Mouse (Mus musculus): ENCODE measurements around the gene Clic3. TPM values are rescaled to one million over a fixed set of nuclear protein-coding genes. Genes with fewer than 3 reads are reported as not detected.

The Clic3 gene
- not detected for polyA plus RNA-seq (2014; fragmentation: Illumina TruSeq; extraction: RNeasy Lipid Tissue Mini Kit (QIAGEN cat#74804); ENCODE audit: low read depth, low replicate concordance)

GRCm38 (mm10) chr2:25456205-25456953 is at the start of gene Clic3:
Gene Clic3 (plus strand): TSS chr2:25456838.

GRCm38 (mm10) chr2:25422587-25423410 is 33.8 kb upstream of the Clic3 start, which contains the start of gene Fut7:
Gene Fut7 (plus strand): TSS chr2:25423267.

GRCm38 (mm10) chr2:25428442-25429236 is 28.0 kb upstream of the Clic3 start, which contains the start of gene Abca2:
Gene Abca2 (plus strand): TSS chr2:25428703.

GRCm38 (mm10) chr2:25460551-25461309 is 4.1 kb downstream of the Clic3 start, which contains the start of gene Paxx:
Gene Paxx (minus strand): TSS chr2:25461094.

GRCm38 (mm10) chr2:25469969-25470368 is 13.3 kb downstream of the Clic3 start, which contains the start of gene Ptgds:
Gene Ptgds (minus strand): TSS chr2:25470046.

GRCm38 (mm10) chr2:25493476-25493961 is 36.9 kb downstream of the Clic3 start, which contains the start of gene Lcn12:
Gene Lcn12 (minus strand): TSS chr2:25493911.

GRCm38 (mm10) chr2:25500576-25501405 is 44.2 kb downstream of the Clic3 start, which contains the start of gene Fbxw5:
Gene Fbxw5 (plus strand): TSS chr2:25500750.

GRCm38 (mm10) chr2:25501593-25502486 is 45.2 kb downstream of the Clic3 start, which contains the start of gene C8g:
Gene C8g (minus strand): TSS chr2:25501719.

Other genes starting within 250 kb of the Clic3 start
- 6.9 TPM for gene Nelfb, start 245.3 kb upstream of the Clic3 start, polyA plus RNA-seq (2014; fragmentation: Illumina TruSeq; extraction: RNeasy Lipid Tissue Mini Kit (QIAGEN cat#74804); ENCODE audit: low read depth, low replicate concordance)
- not detected for gene Stpg3, start 242.2 kb upstream of the Clic3 start, polyA plus RNA-seq (2014; fragmentation: Illumina TruSeq; extraction: RNeasy Lipid Tissue Mini Kit (QIAGEN cat#74804); ENCODE audit: low read depth, low replicate concordance)
- gene Fam166a, start 238.1 kb upstream of the Clic3 start, polyA plus RNA-seq (2014; fragmentation: Illumina TruSeq; extraction: RNeasy Lipid Tissue Mini Kit (QIAGEN cat#74804); ENCODE audit: low read depth, low replicate concordance) = not detected
- 50.4 TPM for gene Tubb4b, start 232.1 kb upstream of the Clic3 start, polyA plus RNA-seq (2014; fragmentation: Illumina TruSeq; extraction: RNeasy Lipid Tissue Mini Kit (QIAGEN cat#74804); ENCODE audit: low read depth, low replicate concordance)
- not detected for gene Slc34a3, start 222.5 kb upstream of the Clic3 start, polyA plus RNA-seq (2014; fragmentation: Illumina TruSeq; extraction: RNeasy Lipid Tissue Mini Kit (QIAGEN cat#74804); ENCODE audit: low read depth, low replicate concordance)
- gene Rnf224, start 220.1 kb upstream of the Clic3 start, polyA plus RNA-seq (2014; fragmentation: Illumina TruSeq; extraction: RNeasy Lipid Tissue Mini Kit (QIAGEN cat#74804); ENCODE audit: low read depth, low replicate concordance) = not detected
- not detected for gene Rnf208, start 214.6 kb upstream of the Clic3 start, polyA plus RNA-seq (2014; fragmentation: Illumina TruSeq; extraction: RNeasy Lipid Tissue Mini Kit (QIAGEN cat#74804); ENCODE audit: low read depth, low replicate concordance)
- gene Cysrt1, start 214.4 kb upstream of the Clic3 start, polyA plus RNA-seq (2014; fragmentation: Illumina TruSeq; extraction: RNeasy Lipid Tissue Mini Kit (QIAGEN cat#74804); ENCODE audit: low read depth, low replicate concordance) = not detected
- gene AL732309.1, start 210.0 kb upstream of the Clic3 start, polyA plus RNA-seq (2014; fragmentation: Illumina TruSeq; extraction: RNeasy Lipid Tissue Mini Kit (QIAGEN cat#74804); ENCODE audit: low read depth, low replicate concordance) = 0.93 TPM
- gene Tmem203, start 201.4 kb upstream of the Clic3 start, polyA plus RNA-seq (2014; fragmentation: Illumina TruSeq; extraction: RNeasy Lipid Tissue Mini Kit (QIAGEN cat#74804); ENCODE audit: low read depth, low replicate concordance) = not detected
- gene Tprn, start 194.2 kb upstream of the Clic3 start, polyA plus RNA-seq (2014; fragmentation: Illumina TruSeq; extraction: RNeasy Lipid Tissue Mini Kit (QIAGEN cat#74804); ENCODE audit: low read depth, low replicate concordance) = 0.52 TPM
- gene Ssna1, start 184.4 kb upstream of the Clic3 start, polyA plus RNA-seq (2014; fragmentation: Illumina TruSeq; extraction: RNeasy Lipid Tissue Mini Kit (QIAGEN cat#74804); ENCODE audit: low read depth, low replicate concordance) = 2.9 TPM
- gene Anapc2, start 184.4 kb upstream of the Clic3 start, polyA plus RNA-seq (2014; fragmentation: Illumina TruSeq; extraction: RNeasy Lipid Tissue Mini Kit (QIAGEN cat#74804); ENCODE audit: low read depth, low replicate concordance) = 6.7 TPM
- gene Tmem210, start 168.7 kb upstream of the Clic3 start, polyA plus RNA-seq (2014; fragmentation: Illumina TruSeq; extraction: RNeasy Lipid Tissue Mini Kit (QIAGEN cat#74804); ENCODE audit: low read depth, low replicate concordance) = not detected
- not detected for gene Lrrc26, start 166.9 kb upstream of the Clic3 start, polyA plus RNA-seq (2014; fragmentation: Illumina TruSeq; extraction: RNeasy Lipid Tissue Mini Kit (QIAGEN cat#74804); ENCODE audit: low read depth, low replicate concordance)
- gene Grin1, start 137.7 kb upstream of the Clic3 start, polyA plus RNA-seq (2014; fragmentation: Illumina TruSeq; extraction: RNeasy Lipid Tissue Mini Kit (QIAGEN cat#74804); ENCODE audit: low read depth, low replicate concordance) = 2.7 TPM
- gene Man1b1, start 124.5 kb upstream of the Clic3 start, polyA plus RNA-seq (2014; fragmentation: Illumina TruSeq; extraction: RNeasy Lipid Tissue Mini Kit (QIAGEN cat#74804); ENCODE audit: low read depth, low replicate concordance) = 23.9 TPM
- gene Dpp7, start 100.5 kb upstream of the Clic3 start, polyA plus RNA-seq (2014; fragmentation: Illumina TruSeq; extraction: RNeasy Lipid Tissue Mini Kit (QIAGEN cat#74804); ENCODE audit: low read depth, low replicate concordance) = 15.1 TPM
- gene Uap1l1, start 91.2 kb upstream of the Clic3 start, polyA plus RNA-seq (2014; fragmentation: Illumina TruSeq; extraction: RNeasy Lipid Tissue Mini Kit (QIAGEN cat#74804); ENCODE audit: low read depth, low replicate concordance) = 0.41 TPM
- gene Sapcd2, start 84.5 kb upstream of the Clic3 start, polyA plus RNA-seq (2014; fragmentation: Illumina TruSeq; extraction: RNeasy Lipid Tissue Mini Kit (QIAGEN cat#74804); ENCODE audit: low read depth, low replicate concordance) = not detected
- 1.6 TPM for gene Entpd2, start 61.0 kb upstream of the Clic3 start, polyA plus RNA-seq (2014; fragmentation: Illumina TruSeq; extraction: RNeasy Lipid Tissue Mini Kit (QIAGEN cat#74804); ENCODE audit: low read depth, low replicate concordance)
- gene Npdc1, start 57.5 kb upstream of the Clic3 start, polyA plus RNA-seq (2014; fragmentation: Illumina TruSeq; extraction: RNeasy Lipid Tissue Mini Kit (QIAGEN cat#74804); ENCODE audit: low read depth, low replicate concordance) = 16.0 TPM
- not detected for gene Fut7, start 33.6 kb upstream of the Clic3 start, polyA plus RNA-seq (2014; fragmentation: Illumina TruSeq; extraction: RNeasy Lipid Tissue Mini Kit (QIAGEN cat#74804); ENCODE audit: low read depth, low replicate concordance)
- gene Abca2, start 28.1 kb upstream of the Clic3 start, polyA plus RNA-seq (2014; fragmentation: Illumina TruSeq; extraction: RNeasy Lipid Tissue Mini Kit (QIAGEN cat#74804); ENCODE audit: low read depth, low replicate concordance) = 1.9 TPM
- gene Paxx, start 4.3 kb downstream of the Clic3 start, polyA plus RNA-seq (2014; fragmentation: Illumina TruSeq; extraction: RNeasy Lipid Tissue Mini Kit (QIAGEN cat#74804); ENCODE audit: low read depth, low replicate concordance) = 1.5 TPM
- gene Ptgds, start 13.2 kb downstream of the Clic3 start, polyA plus RNA-seq (2014; fragmentation: Illumina TruSeq; extraction: RNeasy Lipid Tissue Mini Kit (QIAGEN cat#74804); ENCODE audit: low read depth, low replicate concordance) = not detected
- gene Lcn12, start 37.1 kb downstream of the Clic3 start, polyA plus RNA-seq (2014; fragmentation: Illumina TruSeq; extraction: RNeasy Lipid Tissue Mini Kit (QIAGEN cat#74804); ENCODE audit: low read depth, low replicate concordance) = not detected
- gene Fbxw5, start 43.9 kb downstream of the Clic3 start, polyA plus RNA-seq (2014; fragmentation: Illumina TruSeq; extraction: RNeasy Lipid Tissue Mini Kit (QIAGEN cat#74804); ENCODE audit: low read depth, low replicate concordance) = 1.3 TPM
- not detected for gene C8g, start 44.9 kb downstream of the Clic3 start, polyA plus RNA-seq (2014; fragmentation: Illumina TruSeq; extraction: RNeasy Lipid Tissue Mini Kit (QIAGEN cat#74804); ENCODE audit: low read depth, low replicate concordance)
- 1.6 TPM for gene Traf2, start 90.1 kb downstream of the Clic3 start, polyA plus RNA-seq (2014; fragmentation: Illumina TruSeq; extraction: RNeasy Lipid Tissue Mini Kit (QIAGEN cat#74804); ENCODE audit: low read depth, low replicate concordance)
- gene Edf1, start 101.0 kb downstream of the Clic3 start, polyA plus RNA-seq (2014; fragmentation: Illumina TruSeq; extraction: RNeasy Lipid Tissue Mini Kit (QIAGEN cat#74804); ENCODE audit: low read depth, low replicate concordance) = 3.3 TPM
- gene Mamdc4, start 118.0 kb downstream of the Clic3 start, polyA plus RNA-seq (2014; fragmentation: Illumina TruSeq; extraction: RNeasy Lipid Tissue Mini Kit (QIAGEN cat#74804); ENCODE audit: low read depth, low replicate concordance) = 1.6 TPM
- gene Phpt1, start 118.4 kb downstream of the Clic3 start, polyA plus RNA-seq (2014; fragmentation: Illumina TruSeq; extraction: RNeasy Lipid Tissue Mini Kit (QIAGEN cat#74804); ENCODE audit: low read depth, low replicate concordance) = not detected
- gene Ajm1, start 124.9 kb downstream of the Clic3 start, polyA plus RNA-seq (2014; fragmentation: Illumina TruSeq; extraction: RNeasy Lipid Tissue Mini Kit (QIAGEN cat#74804); ENCODE audit: low read depth, low replicate concordance) = not detected
- gene Rabl6, start 151.7 kb downstream of the Clic3 start, polyA plus RNA-seq (2014; fragmentation: Illumina TruSeq; extraction: RNeasy Lipid Tissue Mini Kit (QIAGEN cat#74804); ENCODE audit: low read depth, low replicate concordance) = 68.8 TPM
- gene Ccdc183, start 160.8 kb downstream of the Clic3 start, polyA plus RNA-seq (2014; fragmentation: Illumina TruSeq; extraction: RNeasy Lipid Tissue Mini Kit (QIAGEN cat#74804); ENCODE audit: low read depth, low replicate concordance) = not detected
- 6.4 TPM for gene Tmem141, start 165.2 kb downstream of the Clic3 start, polyA plus RNA-seq (2014; fragmentation: Illumina TruSeq; extraction: RNeasy Lipid Tissue Mini Kit (QIAGEN cat#74804); ENCODE audit: low read depth, low replicate concordance)
- 1.3 TPM for gene Fcna, start 171.2 kb downstream of the Clic3 start, polyA plus RNA-seq (2014; fragmentation: Illumina TruSeq; extraction: RNeasy Lipid Tissue Mini Kit (QIAGEN cat#74804); ENCODE audit: low read depth, low replicate concordance)
- not detected for gene Lcn8, start 196.3 kb downstream of the Clic3 start, polyA plus RNA-seq (2014; fragmentation: Illumina TruSeq; extraction: RNeasy Lipid Tissue Mini Kit (QIAGEN cat#74804); ENCODE audit: low read depth, low replicate concordance)
- 1.3 TPM for gene Lcn5, start 201.1 kb downstream of the Clic3 start, polyA plus RNA-seq (2014; fragmentation: Illumina TruSeq; extraction: RNeasy Lipid Tissue Mini Kit (QIAGEN cat#74804); ENCODE audit: low read depth, low replicate concordance)
- gene Lcn6, start 219.9 kb downstream of the Clic3 start, polyA plus RNA-seq (2014; fragmentation: Illumina TruSeq; extraction: RNeasy Lipid Tissue Mini Kit (QIAGEN cat#74804); ENCODE audit: low read depth, low replicate concordance) = not detected
- gene Lcn10, start 225.9 kb downstream of the Clic3 start, polyA plus RNA-seq (2014; fragmentation: Illumina TruSeq; extraction: RNeasy Lipid Tissue Mini Kit (QIAGEN cat#74804); ENCODE audit: low read depth, low replicate concordance) = not detected
- gene Obp2a, start 243.2 kb downstream of the Clic3 start, polyA plus RNA-seq (2014; fragmentation: Illumina TruSeq; extraction: RNeasy Lipid Tissue Mini Kit (QIAGEN cat#74804); ENCODE audit: low read depth, low replicate concordance) = 3.4 TPM
- gene Bmyc, start 249.9 kb downstream of the Clic3 start, polyA plus RNA-seq (2014; fragmentation: Illumina TruSeq; extraction: RNeasy Lipid Tissue Mini Kit (QIAGEN cat#74804); ENCODE audit: low read depth, low replicate concordance) = 15.5 TPM